Mouse (Mus musculus) lung, embryonic 14.5 days (tissue): Measurements from ENCODE around the gene Spata17. TPM values are rescaled to one million over a fixed set of nuclear protein-coding genes. Genes with fewer than 3 reads are reported as not detected.

Experiments
- ATAC-seq: fragments of 200-750 bp; cut with Nextera tagmentation; 2 replicates; pipeline ENCODE4 v1.8.0; 2017; ENCODE audit warnings: mild to moderate bottlenecking, moderate TSS enrichment, moderate library complexity; ENCODE audit not compliant: insufficient read depth
- DNase-seq: peaks from one replicate; pipeline ENCODE4 v3.0.0-alpha.2; 2015
- H3K27ac ChIP-seq: fragments of 300-500 bp; sonication (generic); 2 replicates; pipeline ENCODE4 v1.5.1; 2014; ENCODE audit warnings: low read depth, mild to moderate bottlenecking, moderate library complexity
- H3K27me3 ChIP-seq: fragments of 300-500 bp; sonication (generic); 2 replicates; pipeline ENCODE4 v1.6.1; 2014; ENCODE audit warnings: low read length, control low read depth; ENCODE audit not compliant: insufficient read depth
- H3K36me3 ChIP-seq: fragments of 300-500 bp; sonication (generic); 2 replicates; pipeline ENCODE4 v1.6.1; 2014; ENCODE audit warnings: control low read depth; ENCODE audit not compliant: insufficient read depth
- H3K4me1 ChIP-seq: fragments of 300-500 bp; sonication (generic); 2 replicates; pipeline ENCODE4 v1.6.1; 2014; ENCODE audit warnings: antibody characterized with exemption, control low read depth; ENCODE audit not compliant: insufficient read depth
- H3K4me2 ChIP-seq: fragments of 300-500 bp; sonication (generic); 2 replicates; pipeline ENCODE4 v1.6.1; 2014; ENCODE audit warnings: mild to moderate bottlenecking
- H3K4me3 ChIP-seq: fragments of 300-500 bp; sonication (generic); 2 replicates; pipeline ENCODE4 v1.5.1; 2014; ENCODE audit warnings: low read depth, low read length
- H3K9ac ChIP-seq: fragments of 300-500 bp; sonication (generic); 2 replicates; pipeline ENCODE4 v1.6.1; 2014
- H3K9me3 ChIP-seq: fragments of 300-500 bp; sonication (generic); 2 replicates; pipeline ENCODE4 v1.6.1; 2016; ENCODE audit warnings: low read depth, low read length, control low read depth
- CTCF ChIP-seq: IDR thresholded peaks from 2 replicates; pipeline ENCODE4 v1.5.1; 2016; ENCODE audit warnings: antibody characterized with exemption, low read depth
- WGBS: fragments of 180-500 bp; shearing (Covaris S2); extraction: QIAGEN DNeasy Blood & Tissue Kit; methylation state at CpG from one replicate; pipeline ENCODE4 v1.1.7; 2014; 5-methylcytosine and 5-hydroxymethylcytosine counted together
- polyA plus RNA-seq: library from polyadenylated mRNA; unstranded; fragments of >200 nt; fragmentation: Nextera tagmentation; extraction: Ambion mirVana; gene quantifications from 2 replicates; pipeline ENCODE4 v1.2.1, GENCODE M21; 2014

Spata17 gene
- polyA plus RNA-seq, 1 experiment from 2014 or later = 0.89 TPM

GRCm38 (mm10) chr1:187053862-187054261 lies 161.4 kb downstream of the Spata17 start:
- no peak overlapping the region for H3K4me2 ChIP-seq
- no peak overlapping the region for H3K4me3 ChIP-seq
- H3K4me1 ChIP-seq = no peaks in the 10 kb centered on the region
- WGBS = 52% methylated on average over 3 of the region's 3 CpGs
- no peaks in the 10 kb centered on the region for H3K36me3 ChIP-seq
- no peak for DNase-seq
- no peaks in the 10 kb centered on the region for H3K27me3 ChIP-seq
- no peak overlapping the region for H3K27ac ChIP-seq
- H3K9ac ChIP-seq = no peak overlapping the region
- TF ChIP-seq CTCF = no peak
- H3K9me3 ChIP-seq = no peaks in the 10 kb centered on the region
- no peak for ATAC-seq

GRCm38 (mm10) chr1:187052532-187052931 lies 162.7 kb downstream of the Spata17 start:
- ATAC-seq = no peak
- Histone ChIP-seq H3K27ac (no peak overlapping the region), H3K27me3 (no peaks in the 10 kb centered on the region), H3K9me3 (no peaks in the 10 kb centered on the region), H3K4me3 (no peak overlapping the region), H3K36me3 (no peaks in the 10 kb centered on the region), H3K4me1 (no peaks in the 10 kb centered on the region), H3K9ac (no peak overlapping the region), H3K4me2 (no peak overlapping the region)
- peak; percentile 25 for DNase-seq
- TF ChIP-seq CTCF = no peak
- WGBS = 41% methylated on average over 5 of the region's 5 CpGs

- no peaks in the 10 kb centered on the region for H3K27me3 ChIP-seq
- no peak overlapping the region for H3K27ac ChIP-seq
- DNase-seq = no peak
- no peak overlapping the region for H3K9ac ChIP-seq
- H3K9me3 ChIP-seq = no peaks in the 10 kb centered on the region
- no peaks in the 10 kb centered on the region for H3K36me3 ChIP-seq
- ATAC-seq = no peak
- WGBS = 84% methylated on average over 8 of the region's 8 CpGs
- no peaks in the 10 kb centered on the region for H3K4me1 ChIP-seq
- no peak for TF ChIP-seq CTCF
- no peak overlapping the region for H3K4me2 ChIP-seq
- no peak overlapping the region for H3K4me3 ChIP-seq
Observed at GRCm38 (mm10) chr1:187051296-187051695, 164.0 kb downstream of the Spata17 start.

GRCm38 (mm10) chr1:187048681-187049288 lies 166.5 kb downstream of the Spata17 start:
- no peaks in the 10 kb centered on the region for H3K9me3 ChIP-seq
- H3K36me3 ChIP-seq = no peaks in the 10 kb centered on the region
- H3K4me3 ChIP-seq = no peak overlapping the region
- H3K4me1 ChIP-seq = no peaks in the 10 kb centered on the region
- DNase-seq (no peak), ATAC-seq (no peak)
- no peak for TF ChIP-seq CTCF
- no peak overlapping the region for H3K27ac ChIP-seq
- H3K27me3 ChIP-seq = no peaks in the 10 kb centered on the region
- no peak overlapping the region for H3K4me2 ChIP-seq
- no peak overlapping the region for H3K9ac ChIP-seq
- WGBS = 83% methylated on average over 9 of the region's 9 CpGs

- Histone ChIP-seq H3K27me3 (no peaks in the 10 kb centered on the region), H3K4me3 (no peak overlapping the region), H3K9ac (no peak overlapping the region), H3K9me3 (no peaks in the 10 kb centered on the region), H3K4me1 (no peaks in the 10 kb centered on the region), H3K27ac (no peak overlapping the region), H3K4me2 (no peak overlapping the region), H3K36me3 (no peaks in the 10 kb centered on the region)
- WGBS = 42% methylated on average over 6 of the region's 6 CpGs
- ATAC-seq (no peak), DNase-seq (no peak)
- no peak for TF ChIP-seq CTCF
Observed at GRCm38 (mm10) chr1:187044726-187045125, 170.5 kb downstream of the Spata17 start.

- H3K27me3 ChIP-seq = no peaks in the 10 kb centered on the region
- H3K9me3 ChIP-seq = no peaks in the 10 kb centered on the region
- H3K27ac ChIP-seq = no peak overlapping the region
- no peaks in the 10 kb centered on the region for H3K36me3 ChIP-seq
- H3K4me1 ChIP-seq = no peaks in the 10 kb centered on the region
- no peak for TF ChIP-seq CTCF
- 79% methylated on average over 4 of the region's 4 CpGs for WGBS
- no peak overlapping the region for H3K4me2 ChIP-seq
- ATAC-seq = no peak
- no peak overlapping the region for H3K9ac ChIP-seq
- no peak overlapping the region for H3K4me3 ChIP-seq
- no peak for DNase-seq
Observed at GRCm38 (mm10) chr1:187039801-187040200, 175.5 kb downstream of the Spata17 start.

- no peak overlapping the region for H3K27ac ChIP-seq
- H3K9ac ChIP-seq = no peak overlapping the region
- no peaks in the 10 kb centered on the region for H3K27me3 ChIP-seq
- TF ChIP-seq CTCF = no peak
- no peak for ATAC-seq
- H3K4me2 ChIP-seq = no peak overlapping the region
- no peaks in the 10 kb centered on the region for H3K4me1 ChIP-seq
- no peaks in the 10 kb centered on the region for H3K9me3 ChIP-seq
- DNase-seq = no peak
- WGBS = 80% methylated on average over 4 of the region's 4 CpGs
- no peaks in the 10 kb centered on the region for H3K36me3 ChIP-seq
- H3K4me3 ChIP-seq = no peak overlapping the region
Observed at GRCm38 (mm10) chr1:187035785-187036184, 179.5 kb downstream of the Spata17 start.

GRCm38 (mm10) chr1:187031796-187032195 lies 183.5 kb downstream of the Spata17 start:
- H3K36me3 ChIP-seq = no peaks in the 10 kb centered on the region
- ATAC-seq (no peak), DNase-seq (peak; percentile 90)
- no peaks in the 10 kb centered on the region for H3K9me3 ChIP-seq
- no peak overlapping the region for H3K9ac ChIP-seq
- H3K27ac ChIP-seq = no peak overlapping the region
- H3K4me2 ChIP-seq = no peak overlapping the region
- 34% methylated on average over 6 of the region's 6 CpGs for WGBS
- no peak overlapping the region for H3K4me3 ChIP-seq
- peak; percentile 86 for TF ChIP-seq CTCF
- H3K4me1 ChIP-seq = no peaks in the 10 kb centered on the region
- H3K27me3 ChIP-seq = no peaks in the 10 kb centered on the region
